Mouse (Mus musculus): ENCODE results near the gene Gprin1. TPM values are rescaled to one million over a fixed set of nuclear protein-coding genes. Genes with fewer than 3 reads are reported as not detected.

Gprin1 gene
- total and polyA plus RNA-seq, 2 experiments: not detected

DNA sequence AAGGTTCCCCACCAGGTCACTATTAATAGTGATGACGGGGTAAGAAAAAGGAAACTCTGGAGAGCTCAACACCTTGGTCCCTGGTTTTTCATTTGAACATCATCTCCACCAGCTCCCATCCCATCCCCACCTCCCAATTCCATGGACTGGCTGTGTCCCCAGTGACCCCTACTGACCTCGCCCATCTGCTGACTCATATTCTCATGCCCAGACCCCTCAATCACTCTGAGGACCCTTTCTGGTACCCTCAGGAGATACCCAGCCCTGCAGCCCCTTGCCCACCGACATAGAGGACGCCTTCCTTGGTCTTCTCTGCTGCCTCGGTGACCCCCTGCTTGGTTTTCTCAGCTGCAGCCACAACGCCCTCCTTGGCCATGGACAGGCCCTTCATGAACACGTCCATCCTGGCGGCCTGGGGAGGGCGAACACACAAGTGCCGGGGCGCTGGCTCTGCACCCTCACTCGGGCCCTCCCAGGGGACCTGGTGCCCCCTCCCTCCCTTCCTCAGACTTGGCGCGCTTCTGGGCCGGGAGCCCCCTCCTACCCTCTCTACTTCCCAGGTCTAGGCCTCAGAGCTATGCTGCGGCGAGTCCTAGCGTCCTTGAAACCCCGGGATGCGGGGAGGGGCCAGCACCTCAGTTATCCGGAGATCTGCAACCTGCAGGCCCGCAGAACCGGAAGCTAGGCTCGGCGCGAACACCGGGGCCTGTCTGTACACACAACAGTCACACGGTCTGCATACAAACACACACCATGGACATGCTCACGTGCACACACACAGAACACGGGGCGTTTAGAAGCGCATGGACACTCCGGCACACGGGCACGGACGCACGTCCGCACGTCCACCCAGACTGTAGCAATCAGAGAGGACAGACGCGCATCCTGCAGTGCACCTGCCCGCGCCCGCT is 15.9 kb upstream of the Gprin1 start:
- peaks cover 17% of the 10 kb centered on the region for H3K27me3 ChIP-seq (ENCODE audit: control insufficient read depth, insufficient read depth, low read length)
- H3K27ac ChIP-seq (replicated peaks; ENCODE audit: insufficient read depth, low read depth, low read length): no peak overlapping the region
- no peak for DNase-seq (ENCODE audit: extremely low read depth, low read depth, low spot score)
- H3K9ac ChIP-seq (ENCODE audit: low read depth, low read length): no peak overlapping the region
- no peaks in the 10 kb centered on the region for H3K4me1 ChIP-seq (ENCODE audit: control insufficient read depth, insufficient read depth, low read length)
- 7% methylated on average over 44 of the region's 44 CpGs for WGBS
- no peaks in the 10 kb centered on the region for H3K79me2 ChIP-seq (ENCODE audit: control insufficient read depth, insufficient read depth, low read length)
- no peak for TF ChIP-seq CTCF (IDR thresholded peaks at IDR 0.05; ENCODE audit: low read depth, low read length)
- TF ChIP-seq POLR2A (IDR thresholded peaks at IDR 0.05; ENCODE audit: extremely low read depth, insufficient read depth, low read length): no peak
- no peak overlapping the region for H3K4me3 ChIP-seq (ENCODE audit: insufficient read depth, low read depth, low read length)
- no peaks in the 10 kb centered on the region for H3K36me3 ChIP-seq (ENCODE audit: control insufficient read depth, insufficient read depth, low read length)

DNA sequence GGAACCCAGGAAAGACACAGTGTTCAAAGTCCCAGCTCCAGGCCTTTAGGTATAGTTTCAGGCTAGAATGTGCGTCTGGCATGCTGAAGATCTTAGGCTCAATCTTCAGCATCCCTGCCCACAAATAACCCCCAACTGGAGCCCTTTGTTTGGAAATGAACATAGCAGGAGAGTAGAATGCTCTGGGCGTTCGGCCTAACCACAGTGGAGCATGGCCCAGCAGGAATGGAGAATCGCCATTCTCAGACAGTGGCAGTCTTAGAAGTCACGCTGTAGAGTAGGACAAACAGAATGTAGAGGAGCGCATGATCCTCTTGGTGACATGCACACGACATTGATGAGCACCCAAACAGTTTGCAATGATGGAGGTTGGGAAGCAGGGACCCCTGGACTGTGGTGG is 11.2 kb upstream of the Gprin1 start:
- 83% methylated on average over 7 of the region's 7 CpGs for WGBS
- Histone ChIP-seq H3K79me2 (ENCODE audit: control insufficient read depth, insufficient read depth, low read length) (no peaks in the 10 kb centered on the region), H3K4me3 (ENCODE audit: insufficient read depth, low read depth, low read length) (no peak overlapping the region), H3K27ac (replicated peaks; ENCODE audit: insufficient read depth, low read depth, low read length) (no peak overlapping the region), H3K36me3 (ENCODE audit: control insufficient read depth, insufficient read depth, low read length) (no peaks in the 10 kb centered on the region), H3K4me1 (ENCODE audit: control insufficient read depth, insufficient read depth, low read length) (no peaks in the 10 kb centered on the region), H3K9ac (ENCODE audit: low read depth, low read length) (no peak overlapping the region), H3K27me3 (ENCODE audit: control insufficient read depth, insufficient read depth, low read length) (peaks cover 9% of the 10 kb centered on the region)
- DNase-seq (ENCODE audit: extremely low read depth, low read depth, low spot score): no peak
- no peak for TF ChIP-seq POLR2A (IDR thresholded peaks at IDR 0.05; ENCODE audit: extremely low read depth, insufficient read depth, low read length)
- TF ChIP-seq CTCF (IDR thresholded peaks at IDR 0.05; ENCODE audit: low read depth, low read length): no peak

DNA sequence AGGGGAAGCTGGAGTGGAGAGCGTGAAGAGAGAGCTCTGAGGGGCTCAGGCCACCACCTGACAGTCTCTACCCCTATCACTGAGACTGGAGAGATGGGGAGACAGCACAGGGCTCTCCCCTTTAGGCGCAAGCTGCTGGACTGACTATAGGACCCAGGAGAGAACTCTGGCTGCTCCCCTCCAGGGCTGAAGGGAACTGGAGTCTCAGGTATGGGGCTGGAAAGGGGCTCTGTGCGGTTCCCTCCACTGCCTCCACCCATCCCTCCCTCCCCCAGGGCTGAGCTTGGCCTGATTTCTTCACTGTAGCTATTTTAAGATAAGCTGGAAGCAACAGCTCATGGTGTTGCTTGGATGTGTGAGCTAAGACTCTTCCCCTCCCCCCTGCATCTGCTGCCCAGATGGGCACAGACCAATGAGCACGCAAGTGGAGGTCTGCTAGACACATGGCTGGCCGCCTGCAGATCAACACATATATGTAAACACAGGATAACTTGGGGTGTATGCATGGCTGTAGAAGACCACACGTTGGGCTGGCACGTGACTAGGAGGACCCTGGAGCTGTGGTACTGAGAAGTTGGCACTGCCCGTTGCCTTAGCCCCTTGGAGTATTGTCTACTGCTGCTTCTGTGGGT is 10.6 kb upstream of the Gprin1 start:
- 71% methylated on average over 8 of the region's 8 CpGs for WGBS
- no peak for TF ChIP-seq CTCF (IDR thresholded peaks at IDR 0.05; ENCODE audit: low read depth, low read length)
- no peak for TF ChIP-seq POLR2A (IDR thresholded peaks at IDR 0.05; ENCODE audit: extremely low read depth, insufficient read depth, low read length)
- H3K9ac ChIP-seq (ENCODE audit: low read depth, low read length): no peak overlapping the region
- no peaks in the 10 kb centered on the region for H3K36me3 ChIP-seq (ENCODE audit: control insufficient read depth, insufficient read depth, low read length)
- DNase-seq (ENCODE audit: extremely low read depth, low read depth, low spot score): no peak
- H3K27ac ChIP-seq (replicated peaks; ENCODE audit: insufficient read depth, low read depth, low read length): no peak overlapping the region
- no peaks in the 10 kb centered on the region for H3K4me1 ChIP-seq (ENCODE audit: control insufficient read depth, insufficient read depth, low read length)
- no peak overlapping the region for H3K4me3 ChIP-seq (ENCODE audit: insufficient read depth, low read depth, low read length)
- H3K79me2 ChIP-seq (ENCODE audit: control insufficient read depth, insufficient read depth, low read length): no peaks in the 10 kb centered on the region
- H3K27me3 ChIP-seq (ENCODE audit: control insufficient read depth, insufficient read depth, low read length): peaks cover 3% of the 10 kb centered on the region

DNA sequence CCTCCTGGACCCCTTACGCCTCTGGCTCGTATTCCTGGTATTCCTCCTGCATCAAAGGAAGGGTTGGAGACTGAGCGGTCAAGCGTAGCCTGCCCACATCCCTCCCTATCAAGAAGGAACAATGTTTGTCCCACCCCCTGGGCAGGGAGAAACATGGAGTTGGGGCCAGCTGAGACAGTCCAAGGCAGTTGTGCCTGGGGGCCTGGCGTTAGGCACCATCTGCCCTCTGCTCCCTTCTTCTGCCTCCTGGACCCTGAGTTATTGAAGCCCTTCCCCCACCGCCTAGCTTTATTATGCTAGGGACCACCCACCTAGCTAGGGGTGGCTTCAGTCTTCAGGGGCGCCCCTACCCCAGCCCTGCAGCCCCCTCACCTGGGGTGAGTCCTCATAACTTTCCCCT is 9.8 kb upstream of the Gprin1 start:
- DNase-seq (ENCODE audit: extremely low read depth, low read depth, low spot score): no peak
- Histone ChIP-seq H3K4me3 (ENCODE audit: insufficient read depth, low read depth, low read length) (no peak overlapping the region), H3K9ac (ENCODE audit: low read depth, low read length) (no peak overlapping the region), H3K27me3 (ENCODE audit: control insufficient read depth, insufficient read depth, low read length) (peaks cover 2% of the 10 kb centered on the region), H3K79me2 (ENCODE audit: control insufficient read depth, insufficient read depth, low read length) (no peaks in the 10 kb centered on the region), H3K36me3 (ENCODE audit: control insufficient read depth, insufficient read depth, low read length) (no peaks in the 10 kb centered on the region), H3K27ac (replicated peaks; ENCODE audit: insufficient read depth, low read depth, low read length) (no peak overlapping the region), H3K4me1 (ENCODE audit: control insufficient read depth, insufficient read depth, low read length) (no peaks in the 10 kb centered on the region)
- WGBS: 34% methylated on average over 7 of the region's 7 CpGs
- TF ChIP-seq CTCF (IDR thresholded peaks at IDR 0.05; ENCODE audit: low read depth, low read length): no peak
- TF ChIP-seq POLR2A (IDR thresholded peaks at IDR 0.05; ENCODE audit: extremely low read depth, insufficient read depth, low read length): no peak

DNA sequence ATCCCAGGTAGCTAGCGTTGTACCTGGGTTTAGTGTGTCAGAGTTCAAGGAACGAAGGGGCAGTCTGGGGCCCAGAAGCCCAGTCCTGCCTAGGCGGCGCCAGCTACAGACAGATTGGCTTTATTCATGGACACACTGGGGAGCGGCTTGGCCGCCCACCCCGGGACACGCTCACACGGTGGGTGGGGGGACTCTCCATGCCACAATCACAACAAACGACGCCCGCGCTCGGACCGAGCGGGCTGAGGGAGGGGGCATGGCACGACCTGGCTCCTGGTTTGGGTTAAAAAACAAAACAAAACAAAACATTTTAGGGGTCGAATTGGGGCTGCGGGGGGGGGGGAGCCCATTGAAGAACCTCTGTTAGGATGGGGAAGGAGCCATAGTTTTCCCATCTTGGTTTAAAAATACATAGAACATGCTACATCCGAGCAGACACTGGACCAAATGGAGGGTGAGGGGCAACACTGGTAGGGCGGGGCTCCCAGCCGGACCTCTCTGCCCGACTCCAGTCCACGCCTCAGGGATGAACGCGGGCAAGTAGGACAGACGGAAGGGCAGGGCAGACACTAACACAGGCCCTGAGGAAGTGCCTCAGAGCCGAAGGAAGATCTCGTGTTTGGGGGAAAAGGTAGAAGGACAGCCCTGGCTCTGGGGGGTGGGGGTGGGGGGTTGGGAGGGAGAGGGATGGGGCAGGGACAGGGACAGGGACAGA is 9.2 kb upstream of the Gprin1 start:
- Histone ChIP-seq H3K79me2 (ENCODE audit: control insufficient read depth, insufficient read depth, low read length) (no peaks in the 10 kb centered on the region), H3K27ac (replicated peaks; ENCODE audit: insufficient read depth, low read depth, low read length) (no peak overlapping the region), H3K27me3 (ENCODE audit: control insufficient read depth, insufficient read depth, low read length) (no peaks in the 10 kb centered on the region; the same call in none of the 2 replicates), H3K4me3 (ENCODE audit: insufficient read depth, low read depth, low read length) (no peak overlapping the region), H3K4me1 (ENCODE audit: control insufficient read depth, insufficient read depth, low read length) (no peaks in the 10 kb centered on the region), H3K9ac (ENCODE audit: low read depth, low read length) (no peak overlapping the region), H3K36me3 (ENCODE audit: control insufficient read depth, insufficient read depth, low read length) (no peaks in the 10 kb centered on the region)
- DNase-seq (ENCODE audit: extremely low read depth, low read depth, low spot score): no peak
- 4% methylated on average over 29 of the region's 29 CpGs for WGBS
- no peak for TF ChIP-seq POLR2A (IDR thresholded peaks at IDR 0.05; ENCODE audit: extremely low read depth, insufficient read depth, low read length)
- TF ChIP-seq CTCF (IDR thresholded peaks at IDR 0.05; ENCODE audit: low read depth, low read length): no peak
